Mouse (Mus musculus) C2C12 (cell line): ENCODE results near the gene Golt1b.

ENCODE experiments used
- CTCF ChIP-seq: IDR thresholded peaks from one replicate; pipeline ENCODE4 v1.5.1; 2011; ENCODE audit not compliant: control insufficient read depth, insufficient read depth, insufficient read length
- MAX ChIP-seq: IDR thresholded peaks from one replicate; pipeline ENCODE4 v1.6.1; 2011; ENCODE audit warnings: mild to moderate bottlenecking, control low read depth
- MYOG ChIP-seq: IDR thresholded peaks from one replicate; pipeline ENCODE4 v1.6.1; 2011; ENCODE audit not compliant: control insufficient read depth, insufficient read length; ENCODE audit errors: extremely low read depth

DNA sequence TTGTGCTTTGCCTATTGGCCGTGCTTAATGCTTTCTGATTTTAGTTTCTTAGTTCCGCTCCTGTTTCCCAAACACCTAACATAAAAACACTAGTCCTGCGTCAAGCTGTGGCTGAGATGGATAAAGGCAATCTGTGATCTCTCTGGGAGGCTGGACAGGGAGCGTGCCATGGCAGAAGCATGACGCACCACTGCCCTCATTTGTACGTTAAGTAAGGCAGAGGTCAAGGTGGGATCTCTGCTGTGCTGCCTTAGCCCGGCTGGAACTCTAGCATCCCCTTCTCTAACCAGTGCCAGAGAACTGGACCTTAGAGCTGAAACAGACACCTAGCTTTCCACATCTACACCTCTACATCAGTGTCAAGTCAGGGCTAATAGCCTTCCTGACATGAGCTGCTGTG lies 5.4 kb upstream of the Golt1b start:
- TF ChIP-seq CTCF (no peak), MAX (no peak), MYOG (no peak)
